Mouse (Mus musculus): ENCODE data around the gene Tyr.

Gene Tyr

GRCm38 (mm10) chr7:87493412-87493811 is at the start of gene Tyr:
Gene Tyr, minus strand, starts transcription at chr7:87493512.
- no peak for DNase-seq (ENCODE audit: low read depth, low spot score)

GRCm38 (mm10) chr7:87539031-87539430 is 45.7 kb upstream of the Tyr start:
- DNase-seq (ENCODE audit: low read depth, low spot score): no peak

GRCm38 (mm10) chr7:87494124-87494682 is 891 bp upstream of the Tyr start:
- DNase-seq (ENCODE audit: low read depth, low spot score): no peak

- DNase-seq (ENCODE audit: low read depth, low spot score): no peak
Measured at GRCm38 (mm10) chr7:87488024-87488423, 5.3 kb downstream of the Tyr start.

- no peak for DNase-seq (ENCODE audit: low read depth, low spot score)
Measured at GRCm38 (mm10) chr7:87413271-87413670, 80.0 kb downstream of the Tyr start.

GRCm38 (mm10) chr7:87411373-87411772 is 81.9 kb downstream of the Tyr start:
- peak; percentile 4 for DNase-seq (ENCODE audit: low read depth, low spot score)

GRCm38 (mm10) chr7:87397023-87397422 is 96.3 kb downstream of the Tyr start:
- DNase-seq (ENCODE audit: low read depth, low spot score): no peak

GRCm38 (mm10) chr7:87374935-87375334 is 118.4 kb downstream of the Tyr start:
- no peak for DNase-seq (ENCODE audit: low read depth, low spot score)
